Mouse (Mus musculus) CH12.LX (cell line): ENCODE results near the gene Tex21.

ENCODE experiments used
- BHLHE40 ChIP-seq: IDR thresholded peaks from 2 replicates; pipeline ENCODE4 v1.6.1; 2011; ENCODE audit warnings: mild to moderate bottlenecking, low read depth, low read length, improper control_type of control experiment
- CHD1 ChIP-seq: IDR thresholded peaks from 2 replicates; pipeline ENCODE4 v1.6.1; 2012; ENCODE audit warnings: low read depth, low read length, improper control_type of control experiment, inconsistent platforms
- CTCF ChIP-seq, 2 experiments: IDR thresholded peaks in 1 of 2; conservative IDR thresholded peaks in 1 of 2; 2 replicates each; pipeline ENCODE4 v1.5.1; 2011 to 2012; ENCODE audit warnings: low read depth in 2 of 2, low read length in 2 of 2, improper control_type of control experiment in 1 of 2, inconsistent platforms in 1 of 2, mild to moderate bottlenecking in 1 of 2, moderate library complexity in 1 of 2
- EP300 ChIP-seq: IDR thresholded peaks from 2 replicates; pipeline ENCODE4 v1.6.1; 2011; ENCODE audit warnings: low read length, improper control_type of control experiment
- GABPA ChIP-seq: IDR thresholded peaks from 2 replicates; pipeline ENCODE4 v1.6.1; 2012; ENCODE audit warnings: low read depth, low read length, improper control_type of control experiment, inconsistent platforms; ENCODE audit not compliant: insufficient replicate concordance
- POLR2A ChIP-seq: IDR thresholded peaks from 2 replicates; pipeline ENCODE4 v1.6.1; 2011; ENCODE audit warnings: low read depth, mild to moderate bottlenecking, improper control_type of control experiment, low read length
- ZNF384 ChIP-seq: IDR thresholded peaks from 2 replicates; pipeline ENCODE4 v1.6.1; 2012; ENCODE audit warnings: low read depth, low read length, improper control_type of control experiment, inconsistent platforms

DNA sequence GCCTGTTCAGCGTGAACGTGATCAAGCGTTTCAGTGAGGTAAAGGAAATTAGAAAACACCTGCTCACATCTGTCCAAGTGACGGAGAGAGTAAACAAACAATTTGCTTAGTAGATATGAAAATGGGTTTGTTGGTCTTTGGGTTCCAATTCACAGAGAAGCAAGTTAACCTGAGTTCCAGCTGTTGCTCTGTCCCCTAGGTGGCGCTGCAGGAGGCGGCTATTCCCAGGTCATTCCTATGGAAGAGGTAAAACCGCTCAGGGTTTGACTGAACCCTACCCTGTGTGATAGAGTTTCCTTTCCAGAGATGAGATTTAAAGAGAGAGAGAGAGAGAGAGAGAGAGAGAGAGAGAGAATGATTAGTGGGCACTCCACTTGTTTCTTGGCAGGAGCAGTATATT is 46.6 kb upstream of the Tex21 start:
- TF ChIP-seq CTCF (conservative IDR thresholded peaks at IDR 0.05 in 1 of 2, IDR thresholded peaks at IDR 0.05 in 1 of 2; ENCODE audit: low read depth in 2 of 2, low read length in 2 of 2) (peak; percentile 58 to 72), EP300 (no peak), CHD1 (no peak), POLR2A (no peak), GABPA (no peak), BHLHE40 (no peak), ZNF384 (no peak)
